Mouse (Mus musculus) mature B cell (primary cell): ENCODE results near the gene Zbtb46.

ENCODE experiments used
- in situ Hi-C: fragments of 300-500 bp; cut with MboI; formaldehyde crosslinking; loops from 2 replicates; pipeline ENCODE4 v1.14.3; 2019

The Zbtb46 gene

GRCm38 (mm10) chr2:181459153-181459672, at the start of gene Zbtb46:
TSS of gene Zbtb46 (minus strand) at chr2:181459426.
- in situ Hi-C loops: no loop called here

DNA sequence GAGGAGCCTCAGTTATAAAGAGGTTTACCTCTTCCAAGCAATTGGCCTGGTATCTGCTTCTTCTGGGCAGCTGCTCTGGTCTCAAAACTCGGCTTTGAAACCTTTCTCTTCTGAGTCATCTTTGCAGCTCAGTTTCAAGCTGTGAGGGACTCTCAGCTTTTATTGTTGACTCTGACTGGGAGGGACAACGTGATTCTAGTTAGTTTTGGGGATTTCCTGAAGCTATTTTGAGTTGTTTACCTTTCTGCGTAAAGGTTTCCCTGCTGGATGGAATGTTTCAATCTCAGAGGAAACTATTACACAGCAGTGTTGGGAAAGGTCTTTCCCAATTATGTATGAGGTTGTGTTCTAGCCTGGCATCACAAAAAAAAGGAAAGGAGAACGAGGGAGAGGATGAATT, 39.4 kb upstream of the Zbtb46 start:
- in situ Hi-C loops: loop anchor here (10.0 kb wide), 1 partner anchor 104 kb away; no protein-coding TSS in a partner anchor

GRCm38 (mm10) chr2:181497548-181497875, 38.3 kb upstream of the Zbtb46 start:
- in situ Hi-C loops: loop anchor here (10.0 kb wide), 1 partner anchor 103 kb away; no protein-coding TSS in a partner anchor

DNA sequence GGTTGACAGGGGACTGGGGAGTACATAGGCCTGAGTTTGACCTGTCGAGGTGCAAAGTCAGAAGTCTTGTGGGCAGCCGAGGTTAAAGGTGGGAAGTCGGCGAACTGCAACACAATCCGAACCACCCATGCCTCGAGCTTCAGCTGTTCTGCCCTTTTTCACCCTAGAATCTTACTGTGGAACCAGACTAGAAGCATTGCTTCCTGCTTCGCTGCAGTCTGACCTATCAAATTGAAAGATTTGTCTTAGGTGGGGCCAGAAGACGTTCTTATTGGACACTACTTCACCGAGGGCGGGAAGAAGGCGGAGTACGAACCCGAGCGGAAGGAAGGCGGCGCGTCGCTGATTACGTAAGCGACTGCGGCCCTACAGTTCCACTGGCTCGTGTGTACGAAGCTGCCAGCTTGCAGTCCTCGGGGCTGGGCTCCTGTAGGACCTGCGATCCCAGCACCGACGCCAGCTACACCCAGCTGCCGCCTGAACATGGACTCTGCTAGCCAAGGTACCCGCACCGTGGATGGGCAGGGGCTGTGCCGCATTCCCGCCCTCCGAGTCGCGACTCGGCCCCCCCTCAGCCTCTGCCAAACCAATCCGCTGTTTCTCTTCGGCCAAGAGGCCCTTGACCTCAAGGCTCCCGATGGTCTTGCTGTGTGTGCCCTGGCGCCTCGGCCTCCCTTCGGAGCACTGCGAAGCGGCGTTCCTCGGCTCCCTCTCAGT, 37.8 kb upstream of the Zbtb46 start, which contains the start of gene Tpd52l2:
Gene Tpd52l2, plus strand, starts transcription at position 312 of the 717 bp plus-strand sequence.
- in situ Hi-C loops: loop anchor here (10.0 kb wide), 1 partner anchor 102 kb away; no protein-coding TSS in a partner anchor

- in situ Hi-C loops: loop anchor here (10.0 kb wide), 1 partner anchor 101 kb away; no protein-coding TSS in a partner anchor
Observed at GRCm38 (mm10) chr2:181496281-181496680, 37.1 kb upstream of the Zbtb46 start.

DNA sequence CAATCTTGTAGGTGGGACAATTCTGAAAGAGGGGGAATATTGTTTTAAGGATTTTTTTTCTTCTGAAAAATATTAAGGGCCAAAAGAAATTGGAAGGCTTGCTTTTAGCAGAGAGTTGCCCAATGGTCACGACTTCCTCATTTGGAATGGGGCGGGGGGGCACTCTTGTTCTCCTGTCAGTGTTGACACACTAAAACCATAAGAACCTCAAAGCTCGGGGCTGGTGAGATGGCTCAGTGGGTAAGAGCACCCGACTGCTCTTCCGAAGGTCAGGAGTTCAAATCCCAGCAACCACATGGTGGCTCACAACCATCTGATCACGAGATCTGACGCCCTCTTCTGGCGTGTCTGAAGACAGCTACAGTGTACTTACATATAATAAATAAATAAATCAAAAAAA, 36.6 kb upstream of the Zbtb46 start:
- in situ Hi-C loops: loop anchor here (10.0 kb wide), 1 partner anchor 101 kb away; no protein-coding TSS in a partner anchor

GRCm38 (mm10) chr2:181494266-181494945, 35.2 kb upstream of the Zbtb46 start:
- in situ Hi-C loops: loop anchor here (10.0 kb wide), 1 partner anchor 100 kb away; no protein-coding TSS in a partner anchor

- in situ Hi-C loops: loop anchor here (10.0 kb wide), 1 partner anchor 99 kb away; no protein-coding TSS in a partner anchor
Observed at GRCm38 (mm10) chr2:181493156-181493927, 34.1 kb upstream of the Zbtb46 start, which contains the start of gene Abhd16b. TSS of gene Abhd16b (plus strand) at chr2:181493206.

DNA sequence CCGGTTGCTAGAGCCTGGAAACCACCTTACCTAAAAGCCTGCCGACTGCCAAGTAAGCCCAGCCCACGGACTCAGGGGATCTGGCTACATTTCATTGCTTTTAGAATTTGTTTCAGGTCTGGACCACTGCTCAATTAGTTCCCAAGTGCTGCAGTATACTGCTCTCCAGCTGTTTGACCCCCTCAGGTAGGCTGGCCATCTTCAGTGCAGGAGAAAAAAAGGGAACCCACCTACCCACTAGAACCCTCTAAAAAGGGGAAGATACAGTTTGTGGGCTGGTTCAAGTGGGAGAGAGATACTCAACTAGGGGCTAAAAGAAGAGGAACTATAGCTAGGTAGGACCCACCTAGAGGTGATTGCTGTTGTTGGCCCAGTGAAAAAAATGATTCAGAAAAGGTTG, 33.0 kb upstream of the Zbtb46 start:
- in situ Hi-C loops: loop anchor here (10.0 kb wide), 1 partner anchor 97 kb away; no protein-coding TSS in a partner anchor

DNA sequence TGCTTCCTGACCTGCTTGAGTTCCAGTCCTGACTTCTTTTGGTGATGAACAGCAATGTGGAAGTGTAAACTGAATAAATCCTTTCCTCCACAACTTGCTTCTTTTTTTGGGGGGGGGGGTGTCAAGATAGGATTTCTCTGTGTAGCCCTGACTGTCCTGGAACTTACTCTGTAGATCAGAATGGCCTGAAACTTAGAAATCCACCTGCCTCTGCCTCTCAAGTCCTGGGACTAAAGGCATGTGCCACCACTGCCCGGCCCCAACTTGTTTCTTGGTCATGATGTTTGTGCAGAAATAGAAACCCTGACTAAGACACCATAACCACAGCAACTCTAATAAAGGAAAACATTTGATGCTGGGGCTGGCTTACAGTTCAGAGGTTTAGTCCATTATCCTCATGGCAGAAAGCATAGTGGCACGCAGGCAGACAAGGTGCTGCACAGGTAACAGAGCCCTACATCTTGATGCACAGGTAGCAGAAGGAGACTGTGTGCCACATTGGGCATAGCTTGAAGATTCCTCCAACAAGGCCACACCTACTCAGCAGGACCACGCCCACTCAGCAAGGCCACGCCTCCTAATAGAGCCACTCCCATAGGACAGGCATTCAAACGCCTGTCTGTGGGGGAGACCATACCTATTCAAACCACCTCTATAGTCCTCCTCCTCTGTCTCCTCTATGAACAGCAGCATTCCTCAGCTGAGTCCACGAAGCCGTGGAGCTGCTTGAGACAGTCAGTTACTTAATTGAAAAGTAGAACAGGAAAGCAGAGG, 32.4 kb upstream of the Zbtb46 start:
- in situ Hi-C loops: loop anchor here (10.0 kb wide), 1 partner anchor 97 kb away; no protein-coding TSS in a partner anchor

DNA sequence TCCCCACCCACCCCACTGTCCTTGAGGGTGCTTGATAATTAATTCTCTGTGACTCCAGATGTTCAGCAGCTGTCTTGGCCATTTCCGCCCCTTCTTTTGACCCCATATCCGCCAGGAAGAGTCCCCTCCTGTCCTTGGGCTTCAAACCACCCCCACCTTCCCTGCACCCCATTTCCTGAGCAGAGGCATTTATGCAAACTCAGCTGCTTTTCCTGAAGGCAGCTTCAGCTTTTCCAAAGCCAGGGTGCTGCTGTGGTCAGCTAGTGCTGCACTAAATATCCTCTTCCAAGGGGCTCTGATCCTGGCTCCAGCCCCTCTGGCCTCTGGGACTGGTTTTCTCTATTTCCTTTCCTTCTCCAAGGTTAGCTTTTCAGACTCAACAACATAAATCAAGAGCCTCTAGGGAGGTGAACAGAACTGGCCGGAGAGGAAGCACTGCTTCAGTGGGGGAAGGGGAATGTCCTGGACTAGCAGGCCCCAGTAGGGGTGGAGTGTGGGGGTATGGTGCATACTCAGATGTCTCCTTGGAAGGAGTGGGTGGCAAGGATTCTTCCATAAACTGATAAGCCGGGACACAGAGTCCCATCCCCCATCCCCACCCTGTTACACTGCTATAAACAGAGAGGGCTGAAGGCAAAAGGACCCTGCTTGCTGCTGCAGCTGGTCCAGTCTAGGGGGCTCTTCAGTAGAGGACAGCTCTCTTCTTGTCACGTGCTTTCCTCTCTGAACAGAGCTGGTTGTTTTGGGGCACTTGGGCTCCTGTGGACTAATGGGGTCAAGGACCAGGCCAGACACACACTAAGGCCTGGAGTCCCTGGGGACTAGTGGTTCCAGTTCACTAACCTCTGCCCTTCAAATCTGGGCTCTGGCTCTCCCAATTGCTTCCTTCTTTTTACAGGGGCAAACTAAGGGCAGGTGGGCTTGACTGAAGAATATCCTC, 28.4 kb upstream of the Zbtb46 start:
- in situ Hi-C loops: no loop called here

DNA sequence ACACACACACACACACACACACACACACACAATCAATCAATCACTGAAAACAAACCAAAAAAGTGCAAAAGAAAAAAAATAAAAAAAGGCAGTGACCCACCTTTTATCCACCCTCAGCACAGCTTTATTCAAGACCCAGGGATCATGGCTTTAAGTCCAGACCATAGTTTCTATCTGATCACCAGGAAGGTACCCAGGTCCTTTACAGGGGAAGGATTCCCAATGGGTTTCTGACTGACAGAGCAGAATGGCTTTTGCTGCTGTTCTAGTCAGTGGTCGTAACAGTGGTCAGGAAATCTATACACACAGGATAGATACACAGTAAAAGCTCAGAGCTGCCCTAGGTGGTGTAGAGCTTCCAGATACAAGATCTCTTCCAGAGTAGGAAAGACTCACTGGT, 26.5 kb upstream of the Zbtb46 start:
- in situ Hi-C loops: no loop called here

DNA sequence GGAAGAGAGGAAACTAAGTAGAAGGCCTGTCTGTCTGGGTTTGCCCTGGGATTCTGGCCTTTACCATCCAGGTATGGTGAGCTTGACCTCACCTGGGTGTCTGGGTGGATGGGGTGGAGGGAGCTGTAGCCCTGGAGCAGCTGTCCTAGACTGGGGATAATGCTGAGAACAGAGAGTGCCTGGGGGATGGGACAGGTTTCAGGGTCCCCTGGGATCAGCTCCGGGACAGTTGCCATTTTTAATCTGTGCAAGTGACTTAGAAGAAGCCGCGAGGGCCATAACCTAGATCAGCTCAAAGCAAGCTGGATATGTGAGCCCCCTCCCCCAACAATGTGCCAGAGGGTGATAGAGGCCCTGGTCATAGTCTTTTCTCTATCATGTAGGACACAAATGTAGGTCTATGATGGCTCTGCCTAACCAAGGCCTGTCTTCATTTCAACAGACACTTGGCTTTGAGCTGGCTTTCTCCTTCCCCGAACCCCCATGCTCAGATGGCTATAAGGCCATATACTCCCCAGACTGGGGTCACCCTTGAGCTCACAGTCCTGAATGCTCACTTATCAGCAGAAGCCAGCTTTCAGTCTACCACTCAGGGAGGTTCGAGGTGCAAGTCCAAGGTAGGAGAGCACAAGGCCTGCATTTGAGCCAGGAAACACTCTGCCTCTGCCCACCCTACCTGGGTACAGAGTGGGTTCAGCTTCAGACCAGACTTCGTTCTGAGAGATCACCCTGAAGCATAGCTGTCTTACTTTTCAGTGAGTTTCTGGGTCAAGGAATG, 25.4 kb upstream of the Zbtb46 start:
- in situ Hi-C loops: no loop called here

- in situ Hi-C loops: no loop called here
Observed at GRCm38 (mm10) chr2:181483562-181484318, 24.5 kb upstream of the Zbtb46 start.

GRCm38 (mm10) chr2:181483120-181483519, 23.9 kb upstream of the Zbtb46 start:
- in situ Hi-C loops: no loop called here

- in situ Hi-C loops: no loop called here
Observed at GRCm38 (mm10) chr2:181472256-181472827, 13.1 kb upstream of the Zbtb46 start.

DNA sequence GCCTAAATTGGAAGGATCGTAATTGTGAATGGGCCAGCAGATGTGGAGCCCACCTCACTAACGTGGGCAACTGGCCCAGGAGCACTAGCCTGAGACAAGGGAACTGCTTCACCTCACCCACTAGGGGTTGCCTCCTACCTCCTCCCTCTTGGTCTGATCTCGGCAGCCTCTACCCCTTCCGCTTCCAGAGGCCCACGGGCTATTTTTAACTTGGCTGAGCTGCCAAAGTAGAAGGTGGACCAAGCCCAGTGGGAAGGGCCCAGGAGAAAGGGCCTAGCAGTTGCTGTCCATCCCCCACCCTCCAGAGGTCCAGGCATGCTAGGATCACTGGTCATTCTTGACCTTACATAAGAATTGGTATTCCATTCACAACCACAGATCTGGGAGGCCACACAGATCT, 12.0 kb upstream of the Zbtb46 start:
- in situ Hi-C loops: no loop called here

GRCm38 (mm10) chr2:181470285-181470684, 11.1 kb upstream of the Zbtb46 start:
- in situ Hi-C loops: no loop called here
